Mouse (Mus musculus) heart, embryonic 12.5 days (tissue): ENCODE data around the gene Tm4sf19. TPM values are rescaled to one million over a fixed set of nuclear protein-coding genes. Genes with fewer than 3 reads are reported as not detected.
A peak's percentile ranks its signal among the peaks of the same experiment; 100 is the strongest.

Source experiments
- ATAC-seq: fragments of 200-750 bp; cut with Nextera tagmentation; 2 replicates; pipeline ENCODE4 v1.8.0; 2017; ENCODE audit warnings: moderate TSS enrichment, moderate library complexity; ENCODE audit not compliant: insufficient number of reproducible peaks, low FRiP score
- H3K27ac ChIP-seq: fragments of 300-500 bp; sonication (generic); 2 replicates; pipeline ENCODE4 v1.5.1; 2016; ENCODE audit warnings: mild to moderate bottlenecking, moderate library complexity; ENCODE audit not compliant: poor library complexity, severe bottlenecking
- H3K27me3 ChIP-seq: fragments of 300-500 bp; sonication (generic); replicated peaks from 2 replicates; pipeline ENCODE4 v1.6.1; 2016; ENCODE audit warnings: mild to moderate bottlenecking, moderate library complexity
- H3K36me3 ChIP-seq: fragments of 300-500 bp; sonication (generic); 2 replicates; pipeline ENCODE4 v1.6.1; 2016; ENCODE audit warnings: mild to moderate bottlenecking, moderate library complexity
- H3K4me1 ChIP-seq: fragments of 300-500 bp; sonication (generic); replicated peaks from 2 replicates; pipeline ENCODE4 v1.6.1; 2016; ENCODE audit warnings: mild to moderate bottlenecking
- H3K4me2 ChIP-seq: fragments of 300-500 bp; sonication (generic); 2 replicates; pipeline ENCODE4 v1.6.1; 2016; ENCODE audit warnings: mild to moderate bottlenecking, moderate library complexity
- H3K4me3 ChIP-seq: fragments of 300-500 bp; sonication (generic); 2 replicates; pipeline ENCODE4 v1.5.1; 2016; ENCODE audit warnings: mild to moderate bottlenecking
- H3K9ac ChIP-seq: fragments of 300-500 bp; sonication (generic); 2 replicates; pipeline ENCODE4 v1.6.1; 2016; ENCODE audit warnings: mild to moderate bottlenecking, moderate library complexity
- H3K9me3 ChIP-seq: fragments of 300-500 bp; sonication (generic); replicated peaks from 2 replicates; pipeline ENCODE4 v1.6.1; 2016; ENCODE audit warnings: mild to moderate bottlenecking, moderate library complexity
- WGBS: fragments of 180-500 bp; shearing (Covaris S2); methylation state at CpG from one replicate; pipeline ENCODE4 v1.1.7; 2016; 5-methylcytosine and 5-hydroxymethylcytosine counted together
- polyA plus RNA-seq: library from polyadenylated mRNA; unstranded; fragments of >200 nt; fragmentation: Nextera tagmentation; extraction: Ambion mirVana; gene quantifications from 2 replicates; pipeline ENCODE4 v1.2.1, GENCODE M21; 2016

Tm4sf19 gene
- not detected in 2 replicates for polyA plus RNA-seq

DNA sequence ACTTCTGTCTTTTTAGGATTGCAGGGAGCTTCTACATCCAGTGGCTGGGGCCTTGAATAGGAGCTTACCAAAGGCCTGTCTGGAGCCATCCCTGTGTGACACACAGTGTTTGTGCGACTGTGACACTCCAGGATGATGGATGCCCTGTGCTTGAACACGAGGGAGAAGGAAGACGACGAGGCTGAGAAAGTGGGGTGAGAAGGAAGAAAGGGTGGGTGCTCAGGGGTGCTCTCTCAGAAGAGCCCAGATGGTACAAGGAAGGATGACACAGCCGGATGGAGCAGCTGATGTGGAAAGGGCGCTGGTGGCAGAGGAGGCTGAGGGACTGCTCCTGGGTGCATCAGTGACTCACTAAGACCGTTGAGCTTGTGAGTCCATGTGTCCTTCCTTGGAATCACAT is at the start of gene Tm4sf19:
Tm4sf19 (plus strand) TSS at position 240 of the 400 bp plus-strand sequence.
- peaks cover 15% of the 10 kb centered on the region for H3K4me1 ChIP-seq
- no peaks in the 10 kb centered on the region for H3K9me3 ChIP-seq
- H3K4me3 ChIP-seq: no peak within 1 kb of the TSS
- WGBS: 82% methylated on average over 7 of the region's 7 CpGs
- H3K9ac ChIP-seq: no peak within 1 kb of the TSS
- H3K27ac ChIP-seq: no peak within 1 kb of the TSS
- H3K36me3 ChIP-seq: no peaks in the 10 kb centered on the region
- no peak within 1 kb of the TSS for H3K4me2 ChIP-seq
- no peaks in the 10 kb centered on the region for H3K27me3 ChIP-seq
- no peak for ATAC-seq

DNA sequence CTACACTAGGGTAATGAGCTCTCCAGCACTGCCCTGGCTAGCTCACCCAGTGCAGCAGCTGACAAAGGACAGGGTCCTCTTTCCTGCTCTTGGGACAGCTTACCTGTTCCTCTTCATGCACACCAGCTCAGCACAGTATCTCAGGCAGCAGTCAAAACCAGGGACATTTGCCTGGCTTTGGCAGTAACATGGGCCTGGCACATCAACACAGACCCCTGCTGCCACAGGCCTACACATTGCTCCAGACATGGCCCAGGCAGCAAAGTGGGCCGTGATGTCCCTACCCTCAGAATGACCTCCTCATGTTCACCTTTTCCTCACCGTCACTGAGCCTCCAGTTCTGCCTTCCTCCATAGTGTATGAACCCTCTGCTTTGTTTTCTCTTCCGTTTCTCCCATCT is 49.5 kb upstream of the Tm4sf19 start:
- H3K27ac ChIP-seq: no peak overlapping the region
- H3K4me2 ChIP-seq: no peak overlapping the region
- H3K36me3 ChIP-seq: peaks cover 28% of the 10 kb centered on the region
- no peak overlapping the region for H3K4me3 ChIP-seq
- H3K9me3 ChIP-seq: no peaks in the 10 kb centered on the region
- ATAC-seq: no peak
- no peak overlapping the region for H3K9ac ChIP-seq
- peaks cover 10% of the 10 kb centered on the region for H3K4me1 ChIP-seq
- no peaks in the 10 kb centered on the region for H3K27me3 ChIP-seq
- WGBS: 87% methylated on average over 3 of the region's 3 CpGs

DNA sequence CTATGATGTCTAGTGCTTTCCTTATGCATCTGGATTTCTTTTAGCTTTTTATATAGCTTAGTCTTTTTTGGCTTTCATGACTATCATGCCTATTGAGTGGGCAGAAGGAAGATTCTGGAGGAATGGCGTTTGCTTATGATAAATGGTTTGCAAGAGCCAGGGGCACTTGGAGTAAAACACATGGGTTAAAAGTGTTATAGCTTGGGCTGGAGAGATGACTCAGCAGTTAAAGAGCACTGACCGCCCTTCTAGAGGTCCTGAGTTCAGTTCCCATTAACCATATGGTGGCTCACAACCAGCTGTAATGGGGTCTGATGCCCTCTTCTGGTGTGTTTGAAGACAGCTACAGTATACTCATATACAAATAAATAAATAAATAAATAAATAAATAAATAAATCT is 36.8 kb upstream of the Tm4sf19 start:
- Histone ChIP-seq H3K9me3 (no peaks in the 10 kb centered on the region), H3K4me2 (no peak overlapping the region), H3K9ac (no peak overlapping the region), H3K4me1 (no peaks in the 10 kb centered on the region), H3K27me3 (no peaks in the 10 kb centered on the region), H3K4me3 (no peak overlapping the region), H3K27ac (no peak overlapping the region), H3K36me3 (peaks cover 40% of the 10 kb centered on the region)
- ATAC-seq: no peak
- WGBS: 76% methylated on average over 2 of the region's 2 CpGs

DNA sequence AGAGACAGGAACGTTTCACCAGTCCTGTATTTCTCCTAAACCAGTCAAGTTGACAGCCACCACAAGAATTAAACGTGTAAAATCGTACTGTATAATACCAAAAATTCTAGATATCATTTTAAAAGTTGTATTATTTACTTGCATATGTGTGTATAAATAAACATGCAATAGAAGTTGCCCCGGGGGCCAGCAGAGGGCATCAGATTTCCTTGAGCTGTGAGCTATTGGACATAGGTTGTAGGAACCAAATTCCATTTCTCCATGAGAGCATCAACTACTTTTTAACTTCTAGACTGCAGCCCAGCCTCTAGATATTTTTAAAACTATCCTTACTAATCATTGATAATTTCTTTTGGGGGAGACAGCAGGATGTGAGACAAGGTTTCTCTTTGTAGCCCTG is 29.0 kb upstream of the Tm4sf19 start:
- ATAC-seq: no peak
- H3K36me3 ChIP-seq: peaks cover 66% of the 10 kb centered on the region

DNA sequence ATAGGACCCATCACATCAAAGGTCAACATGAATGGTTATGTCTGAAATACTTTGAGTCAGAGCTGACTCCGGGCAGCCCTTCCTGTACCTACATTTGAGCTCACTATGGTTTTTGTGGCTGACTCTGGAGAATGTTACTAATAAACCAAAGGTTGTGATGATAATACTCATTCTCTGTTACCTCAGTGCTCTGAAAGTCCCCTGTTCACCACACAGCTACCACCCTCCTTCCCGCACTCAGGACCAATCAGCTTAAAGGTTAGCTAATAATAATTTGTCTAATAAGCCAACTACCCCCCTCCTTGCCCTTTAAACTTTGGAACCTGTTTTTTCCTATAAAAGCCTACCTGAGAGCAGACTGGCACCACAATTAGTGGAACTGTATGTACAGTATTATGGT is 20.7 kb upstream of the Tm4sf19 start:
- no peak overlapping the region for H3K27ac ChIP-seq
- no peaks in the 10 kb centered on the region for H3K27me3 ChIP-seq
- no peaks in the 10 kb centered on the region for H3K4me1 ChIP-seq
- no peak overlapping the region for H3K9ac ChIP-seq
- H3K36me3 ChIP-seq: peaks cover 78% of the 10 kb centered on the region
- ATAC-seq: no peak
- H3K4me2 ChIP-seq: no peak overlapping the region
- H3K4me3 ChIP-seq: no peak overlapping the region
- H3K9me3 ChIP-seq: 0 out of 2 replicates have a peak, but pooled peaks cover 3% of the 10 kb centered on the region
- WGBS: 93% methylated on average over 2 of the region's 2 CpGs

More for the DNA sequence above, 29.0 kb upstream of the Tm4sf19 start:
- no peaks in the 10 kb centered on the region for H3K27me3 ChIP-seq
- no peaks in the 10 kb centered on the region for H3K4me1 ChIP-seq
- no peak overlapping the region for H3K4me3 ChIP-seq
- no peak overlapping the region for H3K4me2 ChIP-seq
- no peak overlapping the region for H3K27ac ChIP-seq
- 85% methylated on average over 4 of the region's 4 CpGs for WGBS
- H3K9me3 ChIP-seq: no peaks in the 10 kb centered on the region
- no peak overlapping the region for H3K9ac ChIP-seq

DNA sequence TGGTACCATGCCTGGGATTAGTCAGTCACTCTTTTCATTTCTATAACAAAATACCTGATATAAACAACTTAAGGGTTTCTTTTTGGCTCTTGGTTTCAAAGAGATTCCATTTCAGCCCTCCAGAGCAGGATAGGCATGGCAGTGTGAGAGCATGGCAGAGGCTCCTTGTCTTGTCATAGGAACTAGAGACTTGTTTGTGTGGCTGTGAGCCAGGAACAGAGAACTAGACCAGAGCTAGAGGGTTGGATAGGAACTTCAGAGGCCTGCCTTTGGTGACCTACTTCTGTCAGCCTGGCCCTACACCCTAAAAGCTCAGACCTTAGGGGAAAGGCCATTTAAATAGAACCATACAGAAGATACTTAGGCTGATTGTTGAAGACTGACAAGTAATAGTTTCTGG is 17.4 kb upstream of the Tm4sf19 start:
- no peak overlapping the region for H3K9ac ChIP-seq
- H3K9me3 ChIP-seq: 0 out of 2 replicates have a peak, but pooled peaks cover 3% of the 10 kb centered on the region
- no peak overlapping the region for H3K4me3 ChIP-seq
- peaks cover 69% of the 10 kb centered on the region for H3K36me3 ChIP-seq
- ATAC-seq: no peak
- no peak overlapping the region for H3K4me2 ChIP-seq
- H3K27me3 ChIP-seq: no peaks in the 10 kb centered on the region
- H3K27ac ChIP-seq: no peak overlapping the region
- H3K4me1 ChIP-seq: no peaks in the 10 kb centered on the region

DNA sequence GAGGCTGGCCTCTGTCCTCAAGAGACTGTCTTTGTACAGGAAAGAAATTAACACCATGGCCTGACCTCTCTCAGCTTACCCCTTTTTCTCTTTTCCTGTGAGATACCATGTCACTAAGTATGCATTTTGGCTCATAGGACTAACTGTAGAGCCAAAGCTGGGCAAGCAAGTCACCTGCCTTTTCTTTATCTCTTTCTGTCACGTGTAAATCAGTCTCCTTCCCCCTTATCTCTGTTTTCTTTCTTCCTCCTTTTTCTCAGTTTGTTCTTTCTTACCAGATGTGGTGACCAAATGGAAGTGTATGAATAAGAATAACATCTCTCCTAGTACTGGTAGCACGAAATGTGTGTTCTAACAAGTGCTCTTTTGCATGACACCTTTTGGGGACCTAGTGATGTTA is 15.4 kb upstream of the Tm4sf19 start:
- Histone ChIP-seq H3K36me3 (peaks cover 52% of the 10 kb centered on the region), H3K9me3 (no peaks in the 10 kb centered on the region), H3K9ac (no peak overlapping the region), H3K27me3 (no peaks in the 10 kb centered on the region), H3K4me3 (no peak overlapping the region), H3K4me1 (no peaks in the 10 kb centered on the region), H3K27ac (no peak overlapping the region), H3K4me2 (no peak overlapping the region)
- WGBS: 65% methylated on average over 2 of the region's 2 CpGs
- ATAC-seq: no peak

DNA sequence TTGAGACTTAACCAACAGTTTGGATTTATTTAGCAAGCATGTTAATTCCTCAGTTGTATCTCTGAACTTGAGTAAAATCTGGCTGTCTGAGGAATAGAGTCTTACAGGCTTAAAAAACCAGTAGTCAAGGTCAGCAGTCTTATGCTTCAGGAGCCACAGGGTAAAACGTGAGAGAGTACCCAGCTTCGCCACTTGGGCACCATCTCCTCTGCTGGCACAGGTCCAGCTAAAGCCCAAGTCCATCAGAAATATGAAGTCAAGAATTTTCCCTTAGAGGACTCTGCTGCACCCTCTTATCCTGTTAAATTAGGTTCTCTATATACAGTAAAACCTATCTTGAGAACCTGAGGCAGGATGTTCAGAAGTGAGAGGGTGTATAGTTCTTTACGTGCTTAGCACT is 13.5 kb upstream of the Tm4sf19 start:
- no peaks in the 10 kb centered on the region for H3K27me3 ChIP-seq
- no peak for ATAC-seq
- 89% methylated on average over 3 of the region's 3 CpGs for WGBS
- no peaks in the 10 kb centered on the region for H3K4me1 ChIP-seq
- H3K4me3 ChIP-seq: no peak overlapping the region
- H3K9me3 ChIP-seq: no peaks in the 10 kb centered on the region
- peaks cover 53% of the 10 kb centered on the region for H3K36me3 ChIP-seq
- no peak overlapping the region for H3K27ac ChIP-seq
- no peak overlapping the region for H3K4me2 ChIP-seq
- no peak overlapping the region for H3K9ac ChIP-seq

DNA sequence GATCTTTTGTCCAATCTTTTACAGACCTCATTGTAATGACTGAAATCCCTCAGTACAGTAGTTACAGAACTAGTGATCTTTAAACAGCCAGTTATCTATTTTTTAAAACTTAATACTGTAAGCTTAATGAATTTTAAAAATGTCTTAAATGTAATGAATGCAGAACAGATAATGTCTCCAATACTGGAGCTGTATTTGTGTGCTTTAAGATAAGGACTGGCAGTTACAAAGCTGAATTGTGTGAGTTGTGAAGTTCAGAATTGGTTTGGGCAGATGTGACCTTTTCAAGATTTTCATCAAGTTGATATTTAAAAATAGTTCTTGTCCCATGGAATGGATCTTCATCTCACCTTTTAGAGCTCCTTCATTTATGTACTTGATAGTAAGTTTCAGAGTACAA is 11.3 kb upstream of the Tm4sf19 start:
- peaks cover 48% of the 10 kb centered on the region for H3K36me3 ChIP-seq

DNA sequence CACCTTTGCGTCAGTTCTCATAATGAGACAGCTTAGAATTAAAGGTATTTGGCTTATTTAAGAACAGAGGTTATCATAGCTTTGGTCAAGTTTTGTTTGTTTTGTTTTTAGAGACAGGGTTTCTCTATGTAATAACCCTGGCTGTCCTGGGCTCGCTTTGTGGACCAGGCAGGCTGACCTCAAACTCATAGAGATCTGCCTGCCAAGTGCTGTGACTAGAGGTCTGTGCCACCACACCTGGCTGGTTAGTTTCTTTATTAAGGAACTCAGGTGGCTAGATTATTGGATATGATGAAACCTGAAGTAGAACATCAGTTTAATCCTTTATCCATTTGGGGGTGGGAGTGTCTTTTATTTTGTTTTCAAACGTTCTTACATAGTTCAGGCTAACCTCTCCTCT is 10.5 kb upstream of the Tm4sf19 start:
- Histone ChIP-seq H3K27ac (no peak overlapping the region), H3K9me3 (no peaks in the 10 kb centered on the region), H3K27me3 (no peaks in the 10 kb centered on the region), H3K4me1 (no peaks in the 10 kb centered on the region), H3K36me3 (peaks cover 45% of the 10 kb centered on the region), H3K9ac (no peak overlapping the region), H3K4me2 (no peak overlapping the region), H3K4me3 (no peak overlapping the region)
- WGBS: 79% methylated on average over 3 of the region's 3 CpGs
- no peak for ATAC-seq

More for the DNA sequence above, 11.3 kb upstream of the Tm4sf19 start:
- Histone ChIP-seq H3K4me2 (no peak overlapping the region), H3K9ac (no peak overlapping the region), H3K9me3 (no peaks in the 10 kb centered on the region), H3K27me3 (no peaks in the 10 kb centered on the region), H3K27ac (no peak overlapping the region), H3K4me1 (no peaks in the 10 kb centered on the region), H3K4me3 (no peak overlapping the region)
- no peak for ATAC-seq

DNA sequence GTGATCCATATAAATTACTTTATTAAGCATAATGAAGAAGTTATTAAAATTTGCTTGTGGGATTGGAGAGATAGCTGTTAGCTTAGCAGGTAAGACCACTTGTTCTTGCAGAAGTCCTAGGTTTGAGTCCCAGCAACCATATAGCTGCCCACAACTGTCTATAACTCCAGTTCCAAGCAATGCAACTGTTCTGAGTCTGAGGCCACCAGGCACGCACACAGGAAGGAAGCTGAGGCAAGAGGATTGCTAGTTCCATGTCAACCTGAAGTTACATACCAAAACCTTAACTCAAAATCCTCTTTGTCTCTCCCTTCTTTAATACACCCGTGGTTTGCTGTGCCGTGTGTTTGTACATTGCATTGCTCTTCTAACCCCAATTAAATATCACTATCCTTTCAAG is 9.4 kb upstream of the Tm4sf19 start:
- Histone ChIP-seq H3K9me3 (no peaks in the 10 kb centered on the region), H3K4me3 (no peak overlapping the region), H3K36me3 (peaks cover 36% of the 10 kb centered on the region), H3K9ac (no peak overlapping the region), H3K27ac (no peak overlapping the region), H3K27me3 (no peaks in the 10 kb centered on the region), H3K4me1 (peaks cover 5% of the 10 kb centered on the region), H3K4me2 (no peak overlapping the region)
- ATAC-seq: no peak
- WGBS: 89% methylated on average over 3 of the region's 3 CpGs

DNA sequence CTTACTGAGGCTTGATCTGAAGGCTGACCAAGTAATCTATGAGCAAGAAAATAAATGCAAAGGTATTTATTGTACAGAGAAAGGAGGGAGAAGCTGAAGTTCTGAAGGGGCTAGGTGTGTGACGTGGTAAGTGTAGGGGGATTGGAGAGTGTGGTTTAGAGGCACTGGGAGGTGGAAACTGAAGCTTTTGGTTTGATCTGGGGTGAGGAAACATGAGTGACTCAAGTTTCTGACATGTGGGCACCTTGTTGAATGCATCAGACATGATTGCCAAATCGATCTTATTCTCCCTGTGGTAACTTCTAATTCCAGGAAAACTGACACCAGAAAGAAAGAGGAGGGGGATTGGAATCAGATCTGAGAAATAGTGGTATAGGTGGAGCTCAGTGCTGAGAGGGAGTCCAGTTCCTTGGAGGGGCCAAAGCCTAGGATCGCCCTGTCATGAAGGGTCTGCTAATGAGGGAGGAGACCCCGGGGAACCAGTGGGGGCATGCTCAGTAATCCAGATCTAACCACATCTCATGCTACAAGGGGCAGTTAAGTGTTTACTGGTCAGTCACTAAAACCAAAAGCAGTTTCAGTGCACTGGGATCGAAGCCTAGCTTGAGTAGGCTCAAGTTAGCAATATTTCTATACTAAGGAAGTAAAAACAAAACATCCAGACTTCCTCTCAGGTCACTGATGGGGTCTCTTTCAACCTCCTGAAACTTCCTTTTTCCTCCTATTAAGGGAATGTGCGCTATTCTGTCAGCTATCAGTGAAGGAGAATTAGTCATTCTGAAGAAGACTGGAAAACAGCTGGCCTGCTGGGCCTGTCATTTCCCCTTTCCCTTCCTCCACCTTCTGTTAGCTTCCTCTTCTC is 4.4 kb upstream of the Tm4sf19 start:
- peak overlapping the region; percentile 71; the same call in 1 of the 2 replicates for H3K27ac ChIP-seq
- 56% methylated on average over 6 of the region's 6 CpGs for WGBS
- peaks cover 21% of the 10 kb centered on the region for H3K36me3 ChIP-seq
- no peaks in the 10 kb centered on the region for H3K9me3 ChIP-seq
- H3K27me3 ChIP-seq: no peaks in the 10 kb centered on the region
- no peak overlapping the region for H3K4me3 ChIP-seq
- no peak for ATAC-seq
- H3K4me2 ChIP-seq: no peak overlapping the region
- H3K9ac ChIP-seq: no peak overlapping the region
- H3K4me1 ChIP-seq: peaks cover 15% of the 10 kb centered on the region
